Mouse (Mus musculus) common myeloid progenitor, adult 5-6 weeks (primary cell): ENCODE data around the gene Cxcl15. TPM values are rescaled to one million over a fixed set of nuclear protein-coding genes. Genes with fewer than 3 reads are reported as not detected.

Experiments used
- total RNA-seq: library from RNA; stranded (forward); fragments of 200-1000, 187-1606 nt; gene quantifications from 2 replicates; pipeline ENCODE4 v1.2.3, GENCODE M21; 2017

Cxcl15 gene
- total RNA-seq, 1 experiment from 2014 or later, result not detected

Other genes with a start within 250 kb of the Cxcl15 start
- gene 5830473C10Rik, start 233.4 kb upstream of the Cxcl15 start, total RNA-seq, result 0.09 TPM in 1 of 2 replicates, not detected in the other
- gene Rassf6, start 153.9 kb upstream of the Cxcl15 start, total RNA-seq, result 1.6 TPM in 1 of 2 replicates, not detected in the other
- gene Cxcl5, start 35.2 kb upstream of the Cxcl15 start, total RNA-seq, result not detected in 2 replicates
- gene Ppbp, start 26.0 kb upstream of the Cxcl15 start, total RNA-seq, result 0.82 and 1.5 TPM in 2 replicates
- 138 and 211 TPM in 2 replicates for gene Pf4, start 22.1 kb upstream of the Cxcl15 start, total RNA-seq
- 0.05 TPM in 1 of 2 replicates, not detected in the other for gene Cxcl3, start 8.4 kb upstream of the Cxcl15 start, total RNA-seq
- not detected in 2 replicates for gene Cxcl1, start 96.7 kb downstream of the Cxcl15 start, total RNA-seq
- 36.0 and 36.3 TPM in 2 replicates for gene Cxcl2, start 109.3 kb downstream of the Cxcl15 start, total RNA-seq
- gene Mthfd2l, start 136.6 kb downstream of the Cxcl15 start, total RNA-seq, result 26.4 and 31.0 TPM in 2 replicates
- not detected in 2 replicates for gene Epgn, start 232.9 kb downstream of the Cxcl15 start, total RNA-seq